Mouse (Mus musculus): Measurements from ENCODE around the gene Klhdc1.

- no peak for TF ChIP-seq GABPA (IDR thresholded peaks at IDR 0.05; ENCODE audit: insufficient replicate concordance, low read depth, low read length)
- no peak for TF ChIP-seq E2F4 (IDR thresholded peaks at IDR 0.05; ENCODE audit: insufficient replicate concordance, low read depth, low read length)
- peak; percentile 45 for TF ChIP-seq BHLHE40 (IDR thresholded peaks at IDR 0.05; ENCODE audit: low read depth, low read length)
- TF ChIP-seq POLR2A (IDR thresholded peaks at IDR 0.05; ENCODE audit: low read depth, low read length): no peak
- no peak for TF ChIP-seq ZKSCAN1 (IDR thresholded peaks at IDR 0.05; ENCODE audit: borderline replicate concordance, low read depth, low read length)
Measured at GRCm38 (mm10) chr12:69288699-69289098, 47.7 kb downstream of the Klhdc1 start.
